Mouse (Mus musculus) liver, adult 2 months (tissue): Measurements from ENCODE around the gene Hacd2.

Source experiments
- CTCF ChIP-seq: fragments of 200-500 bp; IDR thresholded peaks from 2 replicates; pipeline ENCODE4 v1.5.1; 2011; ENCODE audit warnings: low read depth, low read length, control low read depth
- POLR2A ChIP-seq: fragments of 200-500 bp; IDR thresholded peaks from 2 replicates; pipeline ENCODE4 v1.6.1; 2011; ENCODE audit warnings: low read length, control low read depth; ENCODE audit not compliant: insufficient read depth; ENCODE audit errors: extremely low read depth

GRCm38 (mm10) chr16:35016491-35016890 lies 5.7 kb upstream of the Hacd2 start:
- TF ChIP-seq POLR2A (no peak), CTCF (no peak)
